Mouse (Mus musculus) yolk sac, embryonic 10.5 days (tissue): ENCODE measurements around the gene Calm2.

Source experiments
- DNase-seq: peaks from one replicate; pipeline ENCODE4 v3.0.0-alpha.2; 2017; ENCODE audit warnings: low spot score

Calm2 gene

GRCm38 (mm10) chr17:87446767-87447611, at the start of gene Calm2:
Gene Calm2 (minus strand): TSS chr17:87446935.
- DNase-seq = peak; percentile 99

GRCm38 (mm10) chr17:87495504-87495903, 48.8 kb upstream of the Calm2 start:
- DNase-seq = no peak

GRCm38 (mm10) chr17:87494310-87494709, 47.6 kb upstream of the Calm2 start:
- no peak for DNase-seq

- DNase-seq = no peak
Observed at GRCm38 (mm10) chr17:87492286-87492685, 45.6 kb upstream of the Calm2 start.

GRCm38 (mm10) chr17:87490295-87490694, 43.6 kb upstream of the Calm2 start:
- DNase-seq = no peak

GRCm38 (mm10) chr17:87485751-87486150, 39.0 kb upstream of the Calm2 start:
- no peak for DNase-seq

GRCm38 (mm10) chr17:87482867-87483266, 36.1 kb upstream of the Calm2 start:
- DNase-seq = peak; percentile 28

- DNase-seq = no peak
Observed at GRCm38 (mm10) chr17:87478569-87478968, 31.8 kb upstream of the Calm2 start.

GRCm38 (mm10) chr17:87477611-87478010, 30.9 kb upstream of the Calm2 start:
- no peak for DNase-seq

- DNase-seq = no peak
Observed at GRCm38 (mm10) chr17:87475356-87475755, 28.6 kb upstream of the Calm2 start.

GRCm38 (mm10) chr17:87474501-87474795, 27.7 kb upstream of the Calm2 start:
- no peak for DNase-seq

GRCm38 (mm10) chr17:87473736-87474500, 27.2 kb upstream of the Calm2 start:
- no peak for DNase-seq

- DNase-seq = no peak
Observed at GRCm38 (mm10) chr17:87473441-87473735, 26.7 kb upstream of the Calm2 start.

- DNase-seq = no peak
Observed at GRCm38 (mm10) chr17:87472879-87473278, 26.1 kb upstream of the Calm2 start.

GRCm38 (mm10) chr17:87471661-87472060, 24.9 kb upstream of the Calm2 start:
- no peak for DNase-seq

- DNase-seq = no peak
Observed at GRCm38 (mm10) chr17:87470797-87471196, 24.1 kb upstream of the Calm2 start.

- no peak for DNase-seq
Observed at GRCm38 (mm10) chr17:87470282-87470681, 23.5 kb upstream of the Calm2 start.

- no peak for DNase-seq
Observed at GRCm38 (mm10) chr17:87469428-87469827, 22.7 kb upstream of the Calm2 start.

GRCm38 (mm10) chr17:87468616-87469015, 21.9 kb upstream of the Calm2 start:
- DNase-seq = no peak

- DNase-seq = no peak
Observed at GRCm38 (mm10) chr17:87461499-87461896, 14.8 kb upstream of the Calm2 start.

GRCm38 (mm10) chr17:87460669-87461498, 14.1 kb upstream of the Calm2 start:
- DNase-seq = no peak

- DNase-seq = peak; percentile 37
Observed at GRCm38 (mm10) chr17:87459750-87460668, 13.3 kb upstream of the Calm2 start.
